Mouse (Mus musculus): Measurements from ENCODE around the gene Spats2l. TPM values are rescaled to one million over a fixed set of nuclear protein-coding genes. Genes with fewer than 3 reads are reported as not detected.

Spats2l gene
- polyA plus RNA-seq, 1 experiment, result 11.9 TPM

DNA sequence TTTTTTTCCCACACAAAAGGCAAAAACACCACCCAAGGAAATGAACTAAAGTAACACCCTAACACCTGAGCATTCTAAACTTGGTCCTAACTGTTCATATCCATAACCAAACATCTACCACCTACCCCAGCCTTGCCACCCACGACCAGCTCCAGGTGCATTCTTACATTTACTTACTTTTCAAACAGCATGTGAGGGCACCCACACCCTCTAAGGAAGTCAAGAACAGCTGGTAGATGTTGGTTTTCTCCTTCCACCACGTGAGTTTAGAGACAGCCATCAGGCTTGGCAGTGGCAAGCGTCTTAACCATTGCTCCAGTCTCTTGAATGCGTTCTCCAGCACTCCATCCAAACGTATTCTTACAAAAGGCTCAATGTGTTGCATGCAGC, 180.4 kb downstream of the Spats2l start:
- no peak for DNase-seq
- H3K4me3 ChIP-seq (replicated peaks; ENCODE audit: insufficient read depth, low read depth, low read length), result no peak overlapping the region
- TF ChIP-seq CTCF (IDR thresholded peaks at IDR 0.05; ENCODE audit: borderline replicate concordance, insufficient read depth, low read depth, low read length), result no peak
- TF ChIP-seq POLR2A (IDR thresholded peaks at IDR 0.05; ENCODE audit: borderline replicate concordance, insufficient read depth, low read length), result no peak
- WGBS, result 77% methylated on average over 5 of the region's 5 CpGs
- no peak overlapping the region for H3K27ac ChIP-seq (ENCODE audit: insufficient read depth, low read length)
- no peaks in the 10 kb centered on the region for H3K27me3 ChIP-seq (ENCODE audit: control insufficient read depth, insufficient read depth, low read length)
- H3K4me1 ChIP-seq (ENCODE audit: control insufficient read depth, insufficient read depth, low read length), result no peaks in the 10 kb centered on the region

DNA sequence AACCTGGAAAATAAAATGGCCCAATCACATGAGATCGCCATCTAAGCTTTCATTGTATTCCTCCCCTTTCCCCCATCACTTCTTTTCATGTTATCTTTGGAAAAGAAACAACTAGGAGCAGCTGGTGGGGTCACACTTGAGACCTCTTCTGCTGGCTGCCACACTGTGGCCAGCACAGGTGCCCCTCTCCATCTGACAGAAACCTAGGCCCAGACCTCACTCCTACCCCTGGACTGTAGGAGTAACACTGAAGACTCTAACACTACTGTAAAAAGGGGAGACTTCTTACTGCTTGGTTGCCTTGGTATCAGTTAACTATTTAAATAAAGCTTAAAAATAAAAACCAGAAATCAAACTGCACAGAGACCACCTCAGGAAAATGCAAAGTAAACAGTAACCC, 181.8 kb downstream of the Spats2l start:
- DNase-seq, result no peak
- 89% methylated on average over 1 of the region's 1 CpGs for WGBS
- TF ChIP-seq CTCF (IDR thresholded peaks at IDR 0.05; ENCODE audit: borderline replicate concordance, insufficient read depth, low read depth, low read length) (no peak), POLR2A (IDR thresholded peaks at IDR 0.05; ENCODE audit: borderline replicate concordance, insufficient read depth, low read length) (no peak)

DNA sequence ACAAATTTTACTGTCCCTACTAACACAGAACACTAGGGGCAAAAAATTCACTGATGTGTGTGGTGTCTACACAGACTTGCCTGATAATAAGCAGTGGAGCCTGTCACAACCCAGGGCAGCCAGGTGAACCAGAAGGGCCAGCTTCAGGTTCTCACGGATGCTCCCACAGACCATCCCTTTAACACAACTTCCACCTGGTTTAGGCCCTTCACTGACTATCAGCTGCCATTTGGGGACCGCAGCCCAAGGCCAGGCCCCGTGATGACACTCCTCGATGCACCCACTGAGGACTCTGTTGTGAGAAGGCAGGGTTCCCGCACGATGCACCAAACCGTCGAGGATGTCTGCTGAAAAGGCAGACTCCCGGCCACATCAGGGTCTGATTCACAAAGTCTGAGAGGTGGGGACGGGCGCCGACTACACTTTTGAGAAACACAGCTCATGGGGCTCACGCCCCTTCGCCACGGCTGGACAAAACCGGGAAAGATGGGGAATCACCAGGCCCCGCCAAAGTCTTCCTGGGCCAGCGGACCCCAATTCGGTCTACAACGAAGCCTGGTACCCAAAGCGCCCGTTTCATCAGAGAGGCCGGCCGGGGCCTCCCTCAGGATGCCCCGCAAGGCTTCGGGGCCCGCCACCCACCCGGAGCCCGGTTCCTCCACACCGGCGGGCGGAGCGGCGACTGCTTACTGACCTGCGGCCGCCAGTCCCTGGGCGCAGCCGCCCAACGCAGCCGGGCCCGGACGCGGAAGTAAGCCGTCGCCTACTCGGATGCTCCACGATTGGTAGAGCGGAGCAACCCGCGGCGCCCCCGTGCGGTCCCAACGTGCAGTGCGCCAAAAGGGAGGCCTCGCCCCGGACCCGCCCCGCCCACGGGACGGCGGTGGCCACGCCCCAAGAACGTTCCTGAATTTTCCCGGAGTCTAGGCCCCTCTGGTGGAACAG, 195.6 kb downstream of the Spats2l start:
- Histone ChIP-seq H3K4me1 (ENCODE audit: control insufficient read depth, insufficient read depth, low read length) (peaks cover 4% of the 10 kb centered on the region; the same call in 1 of the 2 replicates), H3K4me3 (replicated peaks; ENCODE audit: insufficient read depth, low read depth, low read length) (peak overlapping the region; percentile 81), H3K27ac (ENCODE audit: insufficient read depth, low read length) (peak overlapping the region; percentile 63), H3K27me3 (ENCODE audit: control insufficient read depth, insufficient read depth, low read length) (no peaks in the 10 kb centered on the region)
- TF ChIP-seq CTCF (IDR thresholded peaks at IDR 0.05; ENCODE audit: borderline replicate concordance, insufficient read depth, low read depth, low read length) (peak; percentile 67), POLR2A (IDR thresholded peaks at IDR 0.05; ENCODE audit: borderline replicate concordance, insufficient read depth, low read length) (peak; percentile 53; the same call in 1 of the 2 replicates)
- peak; percentile 93 to 96 for DNase-seq
- WGBS, result under 1% methylated on average over 65 of the region's 65 CpGs

More for the DNA sequence above, 181.8 kb downstream of the Spats2l start:
- no peak overlapping the region for H3K4me3 ChIP-seq (replicated peaks; ENCODE audit: insufficient read depth, low read depth, low read length)
- H3K4me1 ChIP-seq (ENCODE audit: control insufficient read depth, insufficient read depth, low read length), result no peaks in the 10 kb centered on the region
- no peaks in the 10 kb centered on the region for H3K27me3 ChIP-seq (ENCODE audit: control insufficient read depth, insufficient read depth, low read length)
- no peak overlapping the region for H3K27ac ChIP-seq (ENCODE audit: insufficient read depth, low read length)

DNA sequence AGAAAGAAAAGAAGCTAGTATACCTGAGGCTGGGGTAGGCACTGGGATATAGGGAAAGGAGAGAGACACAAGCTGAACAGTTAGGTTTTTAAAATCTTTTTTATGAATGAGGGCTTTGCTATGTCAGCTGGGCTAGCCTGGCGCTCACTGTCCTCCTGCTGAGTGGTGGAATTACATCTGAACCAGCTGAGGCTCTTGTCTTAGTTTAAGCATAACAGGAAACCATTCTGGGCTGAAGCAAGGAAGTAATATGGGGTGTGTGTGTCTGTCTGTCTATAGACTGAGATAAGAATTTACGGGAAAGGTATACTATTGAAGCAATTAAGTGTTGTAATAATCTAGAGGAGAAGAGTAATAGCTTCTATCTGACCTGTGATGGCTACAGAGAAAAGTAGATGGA, 197.6 kb downstream of the Spats2l start:
- TF ChIP-seq POLR2A (IDR thresholded peaks at IDR 0.05; ENCODE audit: borderline replicate concordance, insufficient read depth, low read length) (no peak), CTCF (IDR thresholded peaks at IDR 0.05; ENCODE audit: borderline replicate concordance, insufficient read depth, low read depth, low read length) (no peak)
- Histone ChIP-seq H3K27me3 (ENCODE audit: control insufficient read depth, insufficient read depth, low read length) (no peaks in the 10 kb centered on the region), H3K27ac (ENCODE audit: insufficient read depth, low read length) (no peak overlapping the region), H3K4me1 (ENCODE audit: control insufficient read depth, insufficient read depth, low read length) (peaks cover 4% of the 10 kb centered on the region; the same call in 1 of the 2 replicates), H3K4me3 (replicated peaks; ENCODE audit: insufficient read depth, low read depth, low read length) (no peak overlapping the region)
- 84% methylated on average over 2 of the region's 2 CpGs for WGBS
- no peak for DNase-seq

DNA sequence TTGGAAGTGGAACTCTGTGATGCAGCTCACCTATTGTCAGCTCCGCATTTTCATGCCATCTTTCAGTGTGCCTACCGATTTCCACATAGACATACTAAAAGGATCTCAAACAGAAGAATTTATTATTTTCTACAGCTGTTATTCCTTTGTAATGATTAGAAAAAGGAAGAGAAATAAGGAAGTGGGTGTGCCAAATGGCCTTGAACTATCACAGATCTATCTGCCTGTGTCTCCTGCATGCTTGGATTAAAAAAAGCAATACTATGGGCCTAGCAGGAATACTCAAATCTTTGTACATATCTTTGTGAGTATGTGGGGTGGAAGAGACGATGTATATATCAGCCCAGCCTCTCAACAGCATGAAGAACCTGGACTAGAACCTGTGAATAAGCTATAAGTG, 202.9 kb downstream of the Spats2l start:
- WGBS, result 92% methylated on average over 3 of the region's 3 CpGs
- no peaks in the 10 kb centered on the region for H3K4me1 ChIP-seq (ENCODE audit: control insufficient read depth, insufficient read depth, low read length)
- no peak overlapping the region for H3K27ac ChIP-seq (ENCODE audit: insufficient read depth, low read length)
- H3K27me3 ChIP-seq (ENCODE audit: control insufficient read depth, insufficient read depth, low read length), result no peaks in the 10 kb centered on the region
- no peak overlapping the region for H3K4me3 ChIP-seq (replicated peaks; ENCODE audit: insufficient read depth, low read depth, low read length)
- TF ChIP-seq CTCF (IDR thresholded peaks at IDR 0.05; ENCODE audit: borderline replicate concordance, insufficient read depth, low read depth, low read length), result no peak
- TF ChIP-seq POLR2A (IDR thresholded peaks at IDR 0.05; ENCODE audit: borderline replicate concordance, insufficient read depth, low read length), result no peak
- DNase-seq, result no peak

DNA sequence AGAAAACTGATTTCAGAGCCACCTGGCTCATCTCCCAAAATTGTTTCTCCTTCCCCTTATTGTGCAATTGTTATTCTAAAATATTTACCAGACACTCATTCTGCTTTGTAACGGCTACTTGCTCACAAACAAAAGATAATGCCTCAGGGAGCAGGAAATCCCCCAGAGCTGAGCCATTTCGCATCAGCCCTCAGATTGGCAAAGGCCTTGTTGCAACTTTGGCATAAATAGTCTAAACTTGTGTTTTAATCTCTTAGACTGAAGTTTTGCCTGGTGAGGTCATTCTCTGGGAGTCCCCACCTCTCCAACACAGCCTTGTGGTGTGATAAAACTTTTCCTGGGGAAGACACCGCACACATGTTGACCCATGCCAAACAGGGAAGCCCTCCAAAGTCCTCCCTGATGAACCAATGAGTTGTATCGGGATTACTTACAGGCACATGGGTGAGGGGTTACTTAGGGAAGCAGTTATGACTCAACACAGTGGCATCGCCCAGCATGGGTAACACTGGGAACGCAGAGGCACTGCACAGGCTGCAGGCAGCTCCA, 215.2 kb downstream of the Spats2l start:
- Histone ChIP-seq H3K27me3 (ENCODE audit: control insufficient read depth, insufficient read depth, low read length) (no peaks in the 10 kb centered on the region), H3K4me1 (ENCODE audit: control insufficient read depth, insufficient read depth, low read length) (no peaks in the 10 kb centered on the region), H3K27ac (ENCODE audit: insufficient read depth, low read length) (no peak overlapping the region), H3K4me3 (replicated peaks; ENCODE audit: insufficient read depth, low read depth, low read length) (no peak overlapping the region)
- TF ChIP-seq POLR2A (IDR thresholded peaks at IDR 0.05; ENCODE audit: borderline replicate concordance, insufficient read depth, low read length) (no peak), CTCF (IDR thresholded peaks at IDR 0.05; ENCODE audit: borderline replicate concordance, insufficient read depth, low read depth, low read length) (no peak)
- DNase-seq, result no peak
- 31% methylated on average over 6 of the region's 6 CpGs for WGBS

DNA sequence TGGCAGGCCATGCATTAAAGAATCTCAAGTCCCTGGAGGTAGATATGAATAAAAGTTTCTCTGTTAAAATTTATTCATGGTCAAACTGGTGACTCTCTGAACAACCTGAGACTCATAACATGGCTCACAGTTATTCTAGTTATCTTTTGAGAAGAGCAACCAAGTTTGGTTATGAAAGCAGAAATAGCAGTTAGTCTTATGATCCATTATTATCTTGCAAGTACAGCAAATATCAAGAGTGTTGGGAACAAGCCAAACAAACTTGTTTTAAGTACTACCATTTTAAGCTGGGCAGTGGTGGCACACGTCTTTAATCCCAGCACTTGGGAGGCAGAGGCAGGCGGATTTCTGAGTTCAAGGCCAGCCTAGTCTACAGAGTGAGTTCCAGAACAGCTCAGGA, 217.3 kb downstream of the Spats2l start:
- Histone ChIP-seq H3K27me3 (ENCODE audit: control insufficient read depth, insufficient read depth, low read length) (no peaks in the 10 kb centered on the region), H3K27ac (ENCODE audit: insufficient read depth, low read length) (no peak overlapping the region), H3K4me3 (replicated peaks; ENCODE audit: insufficient read depth, low read depth, low read length) (no peak overlapping the region), H3K4me1 (ENCODE audit: control insufficient read depth, insufficient read depth, low read length) (no peaks in the 10 kb centered on the region)
- TF ChIP-seq POLR2A (IDR thresholded peaks at IDR 0.05; ENCODE audit: borderline replicate concordance, insufficient read depth, low read length) (no peak), CTCF (IDR thresholded peaks at IDR 0.05; ENCODE audit: borderline replicate concordance, insufficient read depth, low read depth, low read length) (no peak)
- 70% methylated on average over 2 of the region's 2 CpGs for WGBS
- no peak for DNase-seq

Data from cerebellum, adult 2 months (tissue).